Mouse (Mus musculus): ENCODE data around the gene Sncg. TPM values are rescaled to one million over a fixed set of nuclear protein-coding genes. Genes with fewer than 3 reads are reported as not detected.
A peak's percentile ranks its signal among the peaks of the same experiment; 100 is the strongest.

The Sncg gene
- total and polyA plus RNA-seq, 3 experiments, result not detected

GRCm38 (mm10) chr14:34373581-34373980 lies 1.0 kb downstream of the Sncg start:
- Histone ChIP-seq H3K4me1 (ENCODE audit: control insufficient read depth in 1 of 2, insufficient read depth in 2 of 2, low read length in 2 of 2) (no peaks in the 10 kb centered on the region), H3K9me3 (replicated peaks; ENCODE audit: insufficient read depth, low read length) (no peaks in the 10 kb centered on the region), H3K36me3 (ENCODE audit: control insufficient read depth in 1 of 2, insufficient read depth in 2 of 2, low read length in 2 of 2) (no peaks in the 10 kb centered on the region), H3K4me3 (ENCODE audit: control insufficient read depth in 1 of 2, insufficient read depth in 1 of 2, low read depth in 2 of 2, low read length in 2 of 2) (no peak overlapping the region), H3K27ac (ENCODE audit: control insufficient read depth, low read depth, low read length) (no peak overlapping the region), H3K9ac (ENCODE audit: control insufficient read depth, low read depth, low read length, poor library complexity, severe bottlenecking) (no peak overlapping the region), H3K27me3 (ENCODE audit: control insufficient read depth in 1 of 2, insufficient read depth in 2 of 2, low read length in 2 of 2) (no peaks in the 10 kb centered on the region), H3K79me2 (ENCODE audit: control insufficient read depth, insufficient read depth, low read length, poor library complexity) (no peaks in the 10 kb centered on the region)
- TF ChIP-seq USF1 (IDR thresholded peaks at IDR 0.05; ENCODE audit: low read depth, low read length) (no peak), HCFC1 (IDR thresholded peaks at IDR 0.05; ENCODE audit: low read depth, low read length) (no peak), GABPA (IDR thresholded peaks at IDR 0.05; ENCODE audit: low read depth, low read length) (no peak)
- no peak for DNase-seq (ENCODE audit: low read depth, low spot score)

DNA sequence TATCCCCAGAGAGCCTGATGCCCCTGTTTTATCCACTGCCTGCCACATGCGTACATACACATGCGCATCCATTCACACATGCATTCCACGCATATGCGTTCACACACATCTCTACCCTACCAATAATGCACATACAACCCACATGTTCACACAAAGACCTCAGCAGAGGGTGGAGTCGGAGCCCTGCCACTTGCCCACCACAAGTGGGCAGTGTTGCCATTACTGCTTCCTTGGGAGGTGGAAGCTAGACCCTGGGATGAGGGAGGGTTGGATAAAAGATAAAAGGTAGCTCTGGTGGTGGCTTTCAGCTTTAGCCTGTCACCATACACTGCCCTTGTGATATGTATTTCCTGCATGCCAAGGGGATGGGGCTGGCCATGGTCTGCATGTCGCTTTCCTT lies 1.9 kb downstream of the Sncg start:
- TF ChIP-seq RAD21 (IDR thresholded peaks at IDR 0.05; ENCODE audit: low read depth, low read length) (peak; percentile 20), TAL1 (IDR thresholded peaks at IDR 0.05; ENCODE audit: low read length) (no peak), USF1 (IDR thresholded peaks at IDR 0.05; ENCODE audit: low read depth, low read length) (no peak), CTCF (IDR thresholded peaks at IDR 0.05 in 2 of 3, conservative IDR thresholded peaks at IDR 0.05 in 1 of 3; ENCODE audit: control insufficient read depth in 1 of 3, insufficient read depth in 1 of 3, low read depth in 2 of 3, low read length in 3 of 3, poor library complexity in 1 of 3, severe bottlenecking in 1 of 3) (peak; percentile 40 to 62 (median 57); a peak in 5 of 6 replicates), NRF1 (IDR thresholded peaks at IDR 0.05; ENCODE audit: insufficient read depth, low read depth, low read length, poor library complexity, severe bottlenecking) (no peak), ZNF384 (IDR thresholded peaks at IDR 0.05; ENCODE audit: low read depth, low read length) (no peak), SMC3 (IDR thresholded peaks at IDR 0.05; ENCODE audit: low read depth, low read length) (peak; percentile 45), MAZ (IDR thresholded peaks at IDR 0.05; ENCODE audit: low read depth, low read length) (no peak), MYC (IDR thresholded peaks at IDR 0.05; ENCODE audit: low read depth, low read length) (no peak), GATA1 (IDR thresholded peaks at IDR 0.05; ENCODE audit: low read depth, low read length) (no peak), ZC3H11A (IDR thresholded peaks at IDR 0.05; ENCODE audit: low read depth, low read length) (peak; percentile 11; the same call in 1 of the 2 replicates)
- Histone ChIP-seq H3K9ac (ENCODE audit: control insufficient read depth, low read depth, low read length, poor library complexity, severe bottlenecking) (no peak overlapping the region), H3K27ac (ENCODE audit: control insufficient read depth, low read depth, low read length) (no peak overlapping the region), H3K27me3 (ENCODE audit: control insufficient read depth in 1 of 2, insufficient read depth in 2 of 2, low read length in 2 of 2) (no peaks in the 10 kb centered on the region), H3K9me3 (replicated peaks; ENCODE audit: insufficient read depth, low read length) (no peaks in the 10 kb centered on the region), H3K36me3 (ENCODE audit: control insufficient read depth in 1 of 2, insufficient read depth in 2 of 2, low read length in 2 of 2) (no peaks in the 10 kb centered on the region), H3K4me3 (ENCODE audit: control insufficient read depth in 1 of 2, insufficient read depth in 1 of 2, low read depth in 2 of 2, low read length in 2 of 2) (no peak overlapping the region), H3K79me2 (ENCODE audit: control insufficient read depth, insufficient read depth, low read length, poor library complexity) (no peaks in the 10 kb centered on the region), H3K4me1 (ENCODE audit: control insufficient read depth in 1 of 2, insufficient read depth in 2 of 2, low read length in 2 of 2) (no peaks in the 10 kb centered on the region)
- peak; percentile 23 for DNase-seq (ENCODE audit: low read depth, low spot score)

DNA sequence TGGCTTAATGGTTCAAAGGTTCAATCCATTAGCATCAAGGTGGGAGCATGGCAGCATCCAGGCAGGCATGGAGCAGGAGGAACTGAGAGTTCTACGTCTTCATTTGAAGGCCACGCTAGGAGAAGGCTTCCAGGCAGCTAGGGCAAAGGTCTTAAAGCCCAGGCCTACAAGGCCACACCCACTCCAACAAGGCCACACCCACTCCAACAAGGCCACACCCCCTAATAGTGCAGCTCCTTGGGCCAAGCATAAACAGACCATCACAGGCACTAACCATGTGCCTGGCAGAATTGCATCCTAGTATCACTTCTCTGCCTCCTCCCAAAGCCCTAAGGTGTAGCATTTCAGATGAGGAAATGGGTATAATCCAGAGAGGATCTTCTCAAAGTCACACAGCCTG lies 2.8 kb downstream of the Sncg start:
- Histone ChIP-seq H3K4me1 (ENCODE audit: control insufficient read depth in 1 of 2, insufficient read depth in 2 of 2, low read length in 2 of 2) (no peaks in the 10 kb centered on the region), H3K27ac (ENCODE audit: control insufficient read depth, low read depth, low read length) (no peak overlapping the region), H3K27me3 (ENCODE audit: control insufficient read depth in 1 of 2, insufficient read depth in 2 of 2, low read length in 2 of 2) (no peaks in the 10 kb centered on the region), H3K79me2 (ENCODE audit: control insufficient read depth, insufficient read depth, low read length, poor library complexity) (no peaks in the 10 kb centered on the region), H3K9ac (ENCODE audit: control insufficient read depth, low read depth, low read length, poor library complexity, severe bottlenecking) (no peak overlapping the region), H3K4me3 (ENCODE audit: control insufficient read depth in 1 of 2, insufficient read depth in 1 of 2, low read depth in 2 of 2, low read length in 2 of 2) (no peak overlapping the region), H3K36me3 (ENCODE audit: control insufficient read depth in 1 of 2, insufficient read depth in 2 of 2, low read length in 2 of 2) (no peaks in the 10 kb centered on the region), H3K9me3 (replicated peaks; ENCODE audit: insufficient read depth, low read length) (no peaks in the 10 kb centered on the region)
- no peak for DNase-seq (ENCODE audit: low read depth, low spot score)
- TF ChIP-seq USF2 (IDR thresholded peaks at IDR 0.05; ENCODE audit: borderline replicate concordance in 1 of 2, insufficient read depth in 1 of 2, low read depth in 1 of 2, low read length in 2 of 2) (no peak), CTCF (IDR thresholded peaks at IDR 0.05 in 2 of 3, conservative IDR thresholded peaks at IDR 0.05 in 1 of 3; ENCODE audit: control insufficient read depth in 1 of 3, insufficient read depth in 1 of 3, low read depth in 2 of 3, low read length in 3 of 3, poor library complexity in 1 of 3, severe bottlenecking in 1 of 3) (no peak), EP300 (IDR thresholded peaks at IDR 0.05; ENCODE audit: low read depth in 1 of 2, low read length in 2 of 2) (no peak), MXI1 (IDR thresholded peaks at IDR 0.05; ENCODE audit: low read depth, low read length) (no peak), KAT2A (conservative IDR thresholded peaks at IDR 0.05; ENCODE audit: low read depth, low read length) (no peak), SIN3A (IDR thresholded peaks at IDR 0.05; ENCODE audit: low read length) (no peak), POLR2AphosphoS2 (IDR thresholded peaks at IDR 0.05; ENCODE audit: low read length) (no peak), GABPA (IDR thresholded peaks at IDR 0.05; ENCODE audit: low read depth, low read length) (no peak), MAX (IDR thresholded peaks at IDR 0.05; ENCODE audit: low read length) (no peak), MEF2A (IDR thresholded peaks at IDR 0.05; ENCODE audit: extremely low read depth, insufficient replicate concordance, low read depth, low read length, poor library complexity, severe bottlenecking) (no peak), BHLHE40 (IDR thresholded peaks at IDR 0.05; ENCODE audit: borderline replicate concordance, low read depth, low read length) (no peak), RAD21 (IDR thresholded peaks at IDR 0.05; ENCODE audit: low read depth, low read length) (no peak), SMC3 (IDR thresholded peaks at IDR 0.05; ENCODE audit: low read depth, low read length) (no peak), USF1 (IDR thresholded peaks at IDR 0.05; ENCODE audit: low read depth, low read length) (no peak), MYC (IDR thresholded peaks at IDR 0.05; ENCODE audit: low read depth, low read length) (no peak), MAZ (IDR thresholded peaks at IDR 0.05; ENCODE audit: low read depth, low read length) (no peak), ZMIZ1 (IDR thresholded peaks at IDR 0.05; ENCODE audit: low read depth, low read length) (no peak), NRF1 (IDR thresholded peaks at IDR 0.05; ENCODE audit: insufficient read depth, low read depth, low read length, poor library complexity, severe bottlenecking) (no peak), ZKSCAN1 (IDR thresholded peaks at IDR 0.05; ENCODE audit: low read depth, low read length) (no peak)
